Mouse (Mus musculus): ENCODE results near the gene Gm28374. TPM values are rescaled to one million over a fixed set of nuclear protein-coding genes. Genes with fewer than 3 reads are reported as not detected.

Gene Gm28374
- 0.30 and 0.31 TPM in 2 replicates for polyA plus RNA-seq (2021; fragmentation: Nextera tagmentation)
- long read RNA-seq, experiment 1 = 0 reads
- long read RNA-seq, experiment 2 = 0 reads

DNA sequence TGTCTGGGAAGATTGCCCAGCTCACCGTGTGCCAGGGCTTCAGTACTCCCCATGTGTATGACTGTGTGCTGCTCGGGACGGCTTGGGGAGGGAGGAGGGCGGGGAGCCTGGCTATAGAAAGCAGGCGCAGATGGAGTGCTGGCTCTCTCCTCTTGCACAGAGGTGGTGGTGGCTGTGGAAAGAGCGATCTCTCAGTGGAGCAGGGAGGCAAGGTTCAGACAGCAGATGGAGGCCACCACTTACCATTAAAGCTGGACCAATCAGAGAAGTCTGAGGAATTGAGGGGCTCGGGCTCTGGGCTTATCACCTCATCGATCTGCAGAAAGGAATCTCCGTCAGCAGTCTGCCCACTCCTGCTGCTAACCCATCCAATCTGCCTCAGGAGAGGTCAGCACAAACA lies at the start of gene Gm28374:
Gm28374 (minus strand) TSS at position 101 of the 400 bp plus-strand sequence.

GRCm38 (mm10) chr19:6127760-6128341 lies 45.8 kb upstream of the Gm28374 start, which contains the start of gene Snx15:
TSS of gene Snx15 (minus strand) at chr19:6128304.

GRCm38 (mm10) chr19:6117986-6118676 lies 36.1 kb upstream of the Gm28374 start, which contains the start of gene Sac3d1:
TSS of gene Sac3d1 (minus strand) at chr19:6118650.

GRCm38 (mm10) chr19:6105586-6105985 lies 23.5 kb upstream of the Gm28374 start, which contains the start of gene Naaladl1:
TSS of gene Naaladl1 (plus strand) at chr19:6105782.

DNA sequence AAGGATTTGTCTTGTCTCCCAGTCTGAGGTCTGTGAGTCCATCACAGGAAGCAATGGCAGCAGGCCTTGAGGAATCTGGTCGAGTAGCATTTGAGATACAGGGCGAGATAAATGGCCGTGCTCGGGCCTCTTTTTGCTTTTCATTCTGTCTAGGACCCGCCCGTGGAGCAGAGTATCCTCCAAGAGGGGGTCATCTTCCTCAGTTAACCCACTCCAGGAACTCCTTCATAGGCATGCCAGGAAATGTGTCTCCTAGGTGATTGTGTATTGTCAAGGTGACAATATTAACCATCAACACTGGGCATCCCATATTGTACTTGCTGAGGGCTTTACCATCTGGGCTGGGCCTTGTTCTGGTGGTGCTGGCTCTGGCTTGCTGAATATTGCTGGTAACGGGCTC lies 12.1 kb upstream of the Gm28374 start, which contains the start of gene AC131692.1:
AC131692.1 (plus strand) TSS at position 301 of the 400 bp plus-strand sequence.

GRCm38 (mm10) chr19:6084478-6085248 lies 2.6 kb upstream of the Gm28374 start, which contains the start of the genes Zfpl1 and Cdca5:
TSS of gene Zfpl1 (minus strand) at chr19:6084956.
TSS of gene Cdca5 (plus strand) at chr19:6084983.

GRCm38 (mm10) chr19:6079983-6080480 lies 2.0 kb downstream of the Gm28374 start, which contains the start of gene Tmem262:
TSS of gene Tmem262 (plus strand) at chr19:6080033.

DNA sequence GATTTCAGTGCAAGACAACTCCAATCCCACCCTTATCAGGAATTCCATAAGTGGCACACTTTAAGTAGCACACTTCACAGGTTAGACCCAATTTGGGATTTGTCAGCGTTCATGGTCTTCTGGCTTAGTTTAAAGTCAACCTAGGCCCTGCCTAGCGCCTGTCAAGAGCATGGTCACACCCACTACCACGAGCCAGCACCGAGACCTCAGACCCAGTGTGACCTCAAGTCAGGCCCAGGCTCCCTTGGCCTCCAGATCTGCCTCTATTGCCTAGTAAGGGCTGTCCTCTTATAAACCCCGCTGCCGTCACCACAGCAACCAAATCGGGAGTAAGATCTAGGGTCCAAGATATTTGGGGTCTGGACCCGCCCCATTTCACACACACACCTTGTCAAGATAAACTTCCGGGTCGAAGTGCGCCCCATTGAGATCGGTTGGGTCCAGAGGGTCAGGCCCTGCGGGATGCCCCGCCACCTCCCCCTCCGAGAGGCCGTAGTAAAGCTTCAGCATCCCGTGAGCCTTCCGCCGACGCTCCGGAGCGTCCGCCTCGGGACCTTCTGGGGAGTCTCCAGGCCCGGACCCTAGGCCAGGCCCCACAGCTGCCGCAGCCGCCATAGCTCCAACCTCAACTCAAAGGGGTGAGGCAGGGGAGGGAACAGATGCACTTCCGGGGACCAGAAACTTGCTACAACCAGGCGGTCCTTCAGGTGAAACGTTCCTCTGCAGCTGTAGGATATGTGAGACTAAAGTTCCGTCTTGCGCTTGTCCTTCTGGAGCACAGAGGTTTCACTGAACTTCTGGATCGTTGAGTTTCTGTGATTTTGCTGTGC lies 5.3 kb downstream of the Gm28374 start, which contains the start of gene Vps51:
Vps51 (minus strand) TSS at position 668 of the 830 bp plus-strand sequence.

DNA sequence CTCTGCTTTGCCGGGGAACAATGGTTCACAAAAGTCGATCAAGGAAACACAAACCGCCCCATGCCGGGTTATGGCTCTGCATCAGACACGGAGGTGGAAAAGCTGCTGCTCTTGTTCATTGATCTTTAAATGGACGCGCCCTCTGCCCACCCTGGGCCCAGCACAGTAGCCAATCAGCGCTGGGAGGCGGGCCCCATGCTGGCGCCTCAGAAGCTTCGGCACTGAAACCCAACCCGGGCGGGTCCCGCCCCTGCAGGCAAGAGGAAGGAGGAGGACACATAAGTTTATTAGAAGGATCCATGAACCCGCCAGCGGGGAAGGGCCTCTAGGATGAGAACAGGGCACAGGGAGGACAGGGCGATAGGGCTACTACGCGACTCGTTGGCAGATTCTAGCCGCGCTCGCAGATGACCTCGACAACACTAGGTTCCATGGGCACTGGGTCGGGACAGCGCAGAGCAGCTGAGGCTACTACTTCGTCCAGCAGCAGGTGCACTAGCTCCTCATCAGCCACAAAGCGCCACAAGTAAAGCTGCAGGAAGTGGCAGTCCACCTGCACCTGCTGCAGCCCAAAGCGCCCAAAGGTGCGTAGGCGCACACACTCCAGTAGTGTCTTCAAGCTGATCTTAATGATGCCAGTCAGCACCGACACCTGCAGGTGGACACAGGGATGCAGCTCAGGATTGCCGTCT lies 14.2 kb downstream of the Gm28374 start, which contains the start of gene Tm7sf2:
Tm7sf2 (minus strand) TSS at position 650 of the 692 bp plus-strand sequence.

GRCm38 (mm10) chr19:6061021-6061533 lies 21.0 kb downstream of the Gm28374 start, which contains the start of gene Znhit2:
TSS of gene Znhit2 (plus strand) at chr19:6061192.

GRCm38 (mm10) chr19:6057313-6058096 lies 24.6 kb downstream of the Gm28374 start, which contains the start of the genes Mrpl49 and Fau:
TSS of gene Mrpl49 (minus strand) at chr19:6057785.
TSS of gene Fau (plus strand) at chr19:6057844.

GRCm38 (mm10) chr19:6046294-6047153 lies 35.5 kb downstream of the Gm28374 start, which contains the start of gene Syvn1:
TSS of gene Syvn1 (plus strand) at chr19:6046576.

Other genes starting within 250 kb of the Gm28374 start
- 12.0 and 15.6 TPM in 2 replicates for gene Frmd8, start 207.0 kb downstream of the Gm28374 start, polyA plus RNA-seq (2021; fragmentation: Nextera tagmentation)
- gene Slc25a45, start 204.4 kb downstream of the Gm28374 start, polyA plus RNA-seq (2021; fragmentation: Nextera tagmentation) = 1.4 and 1.8 TPM in 2 replicates
- gene Tigd3, start 188.1 kb downstream of the Gm28374 start, polyA plus RNA-seq (2021; fragmentation: Nextera tagmentation) = 1.1 and 1.3 TPM in 2 replicates
- 31.6 and 39.7 TPM in 2 replicates for gene Dpf2, start 169.2 kb downstream of the Gm28374 start, polyA plus RNA-seq (2021; fragmentation: Nextera tagmentation)
- 10.3 and 11.5 TPM in 2 replicates for gene Cdc42ep2, start 157.4 kb downstream of the Gm28374 start, polyA plus RNA-seq (2021; fragmentation: Nextera tagmentation)
- gene Pola2, start 118.1 kb downstream of the Gm28374 start, polyA plus RNA-seq (2021; fragmentation: Nextera tagmentation) = 1.9 and 3.1 TPM in 2 replicates
- gene Slc22a20, start 96.1 kb downstream of the Gm28374 start, polyA plus RNA-seq (2021; fragmentation: Nextera tagmentation) = not detected in 2 replicates
- gene Capn1, start 66.4 kb downstream of the Gm28374 start, polyA plus RNA-seq (2021; fragmentation: Nextera tagmentation) = 1.5 and 7.2 TPM in 2 replicates
- gene Syvn1, start 35.7 kb downstream of the Gm28374 start, polyA plus RNA-seq (2021; fragmentation: Nextera tagmentation) = 28.4 and 36.3 TPM in 2 replicates
- gene Mrpl49, start 24.5 kb downstream of the Gm28374 start, polyA plus RNA-seq (2021; fragmentation: Nextera tagmentation) = 48.7 and 64.5 TPM in 2 replicates
- 3,354 and 3,515 TPM in 2 replicates for gene Fau, start 24.4 kb downstream of the Gm28374 start, polyA plus RNA-seq (2021; fragmentation: Nextera tagmentation)
- 65.8 and 70.2 TPM in 2 replicates for gene Znhit2, start 21.1 kb downstream of the Gm28374 start, polyA plus RNA-seq (2021; fragmentation: Nextera tagmentation)
- 19.1 and 28.0 TPM in 2 replicates for gene Tm7sf2, start 13.9 kb downstream of the Gm28374 start, polyA plus RNA-seq (2021; fragmentation: Nextera tagmentation)
- gene Vps51, start 5.0 kb downstream of the Gm28374 start, polyA plus RNA-seq (2021; fragmentation: Nextera tagmentation) = 66.0 and 72.3 TPM in 2 replicates
- not detected in 2 replicates for gene Tmem262, start 2.2 kb downstream of the Gm28374 start, polyA plus RNA-seq (2021; fragmentation: Nextera tagmentation)
- gene Zfpl1, start 2.7 kb upstream of the Gm28374 start, polyA plus RNA-seq (2021; fragmentation: Nextera tagmentation) = 55.1 and 67.5 TPM in 2 replicates
- gene Cdca5, start 2.7 kb upstream of the Gm28374 start, polyA plus RNA-seq (2021; fragmentation: Nextera tagmentation) = 0.08 and 0.12 TPM in 2 replicates
- not detected in 2 replicates for gene AC131692.1, start 12.2 kb upstream of the Gm28374 start, polyA plus RNA-seq (2021; fragmentation: Nextera tagmentation)
- 0.07 and 0.18 TPM in 2 replicates for gene Naaladl1, start 23.5 kb upstream of the Gm28374 start, polyA plus RNA-seq (2021; fragmentation: Nextera tagmentation)
- 48.7 and 63.2 TPM in 2 replicates for gene Sac3d1, start 36.4 kb upstream of the Gm28374 start, polyA plus RNA-seq (2021; fragmentation: Nextera tagmentation)
- gene Snx15, start 46.0 kb upstream of the Gm28374 start, polyA plus RNA-seq (2021; fragmentation: Nextera tagmentation) = 63.9 and 70.7 TPM in 2 replicates
- 0.19 TPM in 1 of 2 replicates, not detected in the other for gene Batf2, start 58.7 kb upstream of the Gm28374 start, polyA plus RNA-seq (2021; fragmentation: Nextera tagmentation)
- 175 and 184 TPM in 2 replicates for gene Arl2, start 59.3 kb upstream of the Gm28374 start, polyA plus RNA-seq (2021; fragmentation: Nextera tagmentation)
- not detected in 2 replicates for gene Majin, start 102.1 kb upstream of the Gm28374 start, polyA plus RNA-seq (2021; fragmentation: Nextera tagmentation)
- not detected in 2 replicates for gene Gpha2, start 144.1 kb upstream of the Gm28374 start, polyA plus RNA-seq (2021; fragmentation: Nextera tagmentation)
- gene Ppp2r5b, start 153.6 kb upstream of the Gm28374 start, polyA plus RNA-seq (2021; fragmentation: Nextera tagmentation) = 32.1 and 73.3 TPM in 2 replicates
- gene Atg2a, start 159.4 kb upstream of the Gm28374 start, polyA plus RNA-seq (2021; fragmentation: Nextera tagmentation) = 6.0 and 7.8 TPM in 2 replicates
- gene Ehd1, start 194.5 kb upstream of the Gm28374 start, polyA plus RNA-seq (2021; fragmentation: Nextera tagmentation) = 17.3 and 24.9 TPM in 2 replicates
- gene Cdc42bpg, start 224.2 kb upstream of the Gm28374 start, polyA plus RNA-seq (2021; fragmentation: Nextera tagmentation) = 0.04 and 0.33 TPM in 2 replicates